Mouse (Mus musculus): ENCODE measurements around the gene Cadm1. TPM values are rescaled to one million over a fixed set of nuclear protein-coding genes. Genes with fewer than 3 reads are reported as not detected.

The Cadm1 gene
- polyA plus RNA-seq, 1 experiment: 7.9 TPM

GRCm38 (mm10) chr9:47895121-47895520 is 365.1 kb downstream of the Cadm1 start:
- Histone ChIP-seq H3K4me1 (replicated peaks; ENCODE audit: control insufficient read depth, insufficient read depth, low read length) (no peaks in the 10 kb centered on the region; the same call in 1 of the 2 replicates), H3K4me3 (ENCODE audit: control insufficient read depth, insufficient read depth, low read length) (no peak overlapping the region), H3K27me3 (ENCODE audit: control insufficient read depth, insufficient read depth, low read length) (no peaks in the 10 kb centered on the region), H3K27ac (ENCODE audit: control insufficient read depth, insufficient read depth, low read length) (no peak overlapping the region), H3K36me3 (ENCODE audit: control insufficient read depth, insufficient read depth, low read length) (no peaks in the 10 kb centered on the region)
- DNase-seq: no peak
- no peak for TF ChIP-seq CTCF (IDR thresholded peaks at IDR 0.05; ENCODE audit: borderline replicate concordance, control insufficient read depth, extremely low read depth, insufficient read depth, low read length, poor library complexity)
- TF ChIP-seq POLR2A (IDR thresholded peaks at IDR 0.05; ENCODE audit: control insufficient read depth, extremely low read depth, insufficient read depth, low read length, poor library complexity): no peak
- WGBS: 78% methylated on average over 9 of the region's 9 CpGs

GRCm38 (mm10) chr9:47900734-47901133 is 370.8 kb downstream of the Cadm1 start:
- no peak for TF ChIP-seq POLR2A (IDR thresholded peaks at IDR 0.05; ENCODE audit: control insufficient read depth, extremely low read depth, insufficient read depth, low read length, poor library complexity)
- no peak for TF ChIP-seq CTCF (IDR thresholded peaks at IDR 0.05; ENCODE audit: borderline replicate concordance, control insufficient read depth, extremely low read depth, insufficient read depth, low read length, poor library complexity)
- H3K27ac ChIP-seq (ENCODE audit: control insufficient read depth, insufficient read depth, low read length): no peak overlapping the region
- no peak for DNase-seq
- H3K4me1 ChIP-seq (replicated peaks; ENCODE audit: control insufficient read depth, insufficient read depth, low read length): no peaks in the 10 kb centered on the region
- 95% methylated on average over 10 of the region's 10 CpGs for WGBS
- H3K4me3 ChIP-seq (ENCODE audit: control insufficient read depth, insufficient read depth, low read length): no peak overlapping the region
- H3K27me3 ChIP-seq (ENCODE audit: control insufficient read depth, insufficient read depth, low read length): no peaks in the 10 kb centered on the region
- H3K36me3 ChIP-seq (ENCODE audit: control insufficient read depth, insufficient read depth, low read length): no peaks in the 10 kb centered on the region

- WGBS: 87% methylated on average over 7 of the region's 7 CpGs
- Histone ChIP-seq H3K4me1 (replicated peaks; ENCODE audit: control insufficient read depth, insufficient read depth, low read length) (no peaks in the 10 kb centered on the region), H3K4me3 (ENCODE audit: control insufficient read depth, insufficient read depth, low read length) (no peak overlapping the region), H3K36me3 (ENCODE audit: control insufficient read depth, insufficient read depth, low read length) (no peaks in the 10 kb centered on the region), H3K27ac (ENCODE audit: control insufficient read depth, insufficient read depth, low read length) (no peak overlapping the region), H3K27me3 (ENCODE audit: control insufficient read depth, insufficient read depth, low read length) (no peaks in the 10 kb centered on the region)
- DNase-seq: no peak
- TF ChIP-seq POLR2A (IDR thresholded peaks at IDR 0.05; ENCODE audit: control insufficient read depth, extremely low read depth, insufficient read depth, low read length, poor library complexity) (no peak), CTCF (IDR thresholded peaks at IDR 0.05; ENCODE audit: borderline replicate concordance, control insufficient read depth, extremely low read depth, insufficient read depth, low read length, poor library complexity) (no peak)
Measured at GRCm38 (mm10) chr9:47903661-47904060, 373.7 kb downstream of the Cadm1 start.

GRCm38 (mm10) chr9:47904339-47904922 is 374.5 kb downstream of the Cadm1 start:
- Histone ChIP-seq H3K27ac (ENCODE audit: control insufficient read depth, insufficient read depth, low read length) (no peak overlapping the region), H3K27me3 (ENCODE audit: control insufficient read depth, insufficient read depth, low read length) (no peaks in the 10 kb centered on the region), H3K36me3 (ENCODE audit: control insufficient read depth, insufficient read depth, low read length) (no peaks in the 10 kb centered on the region), H3K4me3 (ENCODE audit: control insufficient read depth, insufficient read depth, low read length) (no peak overlapping the region), H3K4me1 (replicated peaks; ENCODE audit: control insufficient read depth, insufficient read depth, low read length) (no peaks in the 10 kb centered on the region)
- DNase-seq: no peak
- TF ChIP-seq CTCF (IDR thresholded peaks at IDR 0.05; ENCODE audit: borderline replicate concordance, control insufficient read depth, extremely low read depth, insufficient read depth, low read length, poor library complexity) (no peak), POLR2A (IDR thresholded peaks at IDR 0.05; ENCODE audit: control insufficient read depth, extremely low read depth, insufficient read depth, low read length, poor library complexity) (no peak)
- WGBS: 98% methylated on average over 2 of the region's 2 CpGs

- no peak for DNase-seq
- H3K4me3 ChIP-seq (ENCODE audit: control insufficient read depth, insufficient read depth, low read length): no peak overlapping the region
- TF ChIP-seq CTCF (IDR thresholded peaks at IDR 0.05; ENCODE audit: borderline replicate concordance, control insufficient read depth, extremely low read depth, insufficient read depth, low read length, poor library complexity): no peak
- TF ChIP-seq POLR2A (IDR thresholded peaks at IDR 0.05; ENCODE audit: control insufficient read depth, extremely low read depth, insufficient read depth, low read length, poor library complexity): no peak
- no peaks in the 10 kb centered on the region for H3K27me3 ChIP-seq (ENCODE audit: control insufficient read depth, insufficient read depth, low read length)
- no peaks in the 10 kb centered on the region for H3K36me3 ChIP-seq (ENCODE audit: control insufficient read depth, insufficient read depth, low read length)
- H3K4me1 ChIP-seq (replicated peaks; ENCODE audit: control insufficient read depth, insufficient read depth, low read length): no peaks in the 10 kb centered on the region
- WGBS: 75% methylated on average over 6 of the region's 6 CpGs
- no peak overlapping the region for H3K27ac ChIP-seq (ENCODE audit: control insufficient read depth, insufficient read depth, low read length)
Measured at GRCm38 (mm10) chr9:47906521-47906920, 376.5 kb downstream of the Cadm1 start.

Data from thymus, adult 2 months (tissue).